Mouse (Mus musculus): ENCODE data around the gene Psmd7.
"Not testable (repeated sequence)": the region's sequence is repeated elsewhere in the genome, so short reads cannot be mapped to it uniquely, and the experiment has no call there.

The Psmd7 gene

GRCm38 (mm10) chr8:107587995-107588780, at the start of gene Psmd7:
Psmd7 (minus strand) TSS chr8:107588464.
- peak; percentile 92 to 94 for DNase-seq (ENCODE audit: low spot score in 2 of 2)

- no peak for DNase-seq (ENCODE audit: low spot score in 2 of 2)
Observed at GRCm38 (mm10) chr8:107633734-107634133, 45.5 kb upstream of the Psmd7 start.

DNA sequence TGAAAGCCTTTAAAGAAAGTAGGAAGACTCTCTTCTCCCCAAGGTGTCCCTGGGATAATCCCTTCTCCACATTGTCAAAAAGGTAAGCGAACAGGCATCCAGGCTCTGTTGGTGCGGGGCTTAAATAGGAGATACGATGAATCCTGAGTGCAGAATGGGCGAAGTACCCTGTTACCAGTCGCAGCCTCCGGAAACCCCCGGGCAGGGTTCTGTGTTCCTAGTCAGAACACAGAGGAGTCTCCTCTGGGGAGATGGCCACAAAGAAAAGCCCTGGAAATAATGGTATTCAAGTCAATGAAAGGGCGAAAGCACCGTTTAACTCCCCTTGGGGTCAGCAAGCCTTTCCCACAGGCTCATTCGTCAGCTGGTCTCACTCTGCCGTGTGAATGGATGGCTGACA, 41.4 kb upstream of the Psmd7 start:
- DNase-seq (ENCODE audit: low spot score in 2 of 2) = no peak

DNA sequence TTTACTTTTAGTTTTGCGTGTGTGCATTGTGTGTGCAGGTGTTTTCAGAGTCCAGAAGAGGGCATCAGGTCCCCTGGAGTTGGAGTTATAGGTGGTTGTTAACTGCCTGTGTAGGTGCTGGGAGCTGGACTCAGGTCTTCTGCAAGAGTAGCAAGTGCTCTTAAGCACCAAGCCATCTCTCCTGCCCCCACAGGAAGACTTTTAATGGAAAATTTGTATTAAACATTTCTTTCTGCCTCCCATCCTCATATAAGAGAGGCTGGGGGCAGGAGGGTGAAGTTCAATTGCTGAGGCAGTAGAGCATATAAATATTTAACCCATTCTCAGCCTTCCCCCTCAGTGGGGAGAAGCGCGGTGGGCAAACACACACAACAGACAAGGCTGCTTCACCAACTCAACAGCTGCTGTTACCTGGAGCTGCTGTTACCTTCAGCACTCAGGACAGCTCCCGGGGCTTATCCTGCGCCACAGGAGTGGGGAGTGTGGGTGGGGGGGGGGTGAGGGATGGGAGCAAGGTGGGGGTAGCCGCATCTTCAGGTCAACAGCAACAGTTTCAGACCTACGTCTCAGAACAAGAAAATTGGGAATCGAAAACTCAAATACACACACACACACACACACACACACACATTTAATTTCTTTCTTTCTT, 40.4 kb upstream of the Psmd7 start:
- DNase-seq (ENCODE audit: low spot score in 2 of 2) = no peak

GRCm38 (mm10) chr8:107627881-107628280, 39.6 kb upstream of the Psmd7 start:
- no peak for DNase-seq (ENCODE audit: low spot score in 2 of 2)

GRCm38 (mm10) chr8:107624301-107624700, 36.0 kb upstream of the Psmd7 start:
- not testable (repeated sequence) for DNase-seq (ENCODE audit: low spot score in 2 of 2)

GRCm38 (mm10) chr8:107621930-107622623, 33.8 kb upstream of the Psmd7 start:
- DNase-seq (ENCODE audit: low spot score in 2 of 2) = no peak

- no peak for DNase-seq (ENCODE audit: low spot score in 2 of 2)
Observed at GRCm38 (mm10) chr8:107621136-107621535, 32.9 kb upstream of the Psmd7 start.

DNA sequence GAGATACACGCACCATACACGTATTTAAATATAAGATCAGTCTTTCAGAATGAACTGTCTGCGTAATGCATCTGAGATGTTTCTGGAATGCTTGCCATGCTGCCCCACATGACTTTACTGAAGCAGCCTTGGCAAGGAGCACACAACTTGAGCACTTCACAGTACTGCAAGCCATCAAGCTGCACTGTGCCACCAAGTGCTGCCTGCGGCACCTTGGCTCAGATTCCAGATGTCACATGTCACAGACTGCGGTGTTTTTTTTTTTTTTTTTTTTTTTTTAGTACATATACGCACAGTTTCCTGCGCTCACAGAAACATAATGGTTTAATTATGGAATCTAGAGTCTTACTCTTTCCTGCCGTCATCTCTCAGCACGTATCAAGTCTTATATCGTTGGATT, 30.2 kb upstream of the Psmd7 start:
- DNase-seq (ENCODE audit: low spot score in 2 of 2) = no peak

DNA sequence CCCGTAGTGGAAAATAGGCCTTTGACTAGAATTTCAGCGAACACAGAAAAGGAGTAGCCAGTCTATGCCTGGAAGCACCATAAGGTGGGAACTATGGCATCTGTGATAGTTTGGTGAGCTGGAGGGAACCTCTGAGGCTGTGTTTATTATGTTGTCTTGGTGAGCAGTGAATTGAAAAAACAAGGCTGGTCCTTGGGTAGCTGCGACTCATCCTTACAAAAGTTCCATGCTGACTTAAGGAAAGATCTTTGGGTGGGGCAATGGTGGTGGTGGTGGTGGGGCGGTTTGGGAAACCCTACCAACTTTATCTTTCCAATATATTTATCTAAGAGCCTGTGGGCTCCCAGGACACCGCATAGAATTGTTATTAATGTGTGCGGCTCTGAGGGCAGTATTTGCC, 25.1 kb upstream of the Psmd7 start:
- no peak for DNase-seq (ENCODE audit: low spot score in 2 of 2)

DNA sequence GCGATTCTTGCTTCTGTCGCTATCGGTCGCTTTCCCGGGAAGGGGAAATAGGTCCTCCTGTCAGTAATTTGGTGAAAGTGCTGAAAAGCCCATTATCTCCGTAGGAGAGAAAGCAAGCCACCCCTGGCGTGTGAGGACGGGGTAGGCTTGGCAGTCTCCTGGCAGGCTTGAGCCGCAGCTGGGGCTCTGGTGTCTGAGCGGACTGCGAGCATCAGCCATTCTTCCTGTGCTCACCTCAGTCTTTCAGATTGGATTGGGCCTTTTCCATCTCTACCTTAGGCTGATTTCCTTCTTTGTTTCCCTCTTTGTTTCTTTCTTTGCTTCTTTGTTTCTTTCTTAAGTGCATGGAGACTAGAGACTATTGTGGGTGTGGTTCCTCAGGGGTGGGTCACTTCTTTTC, 22.6 kb upstream of the Psmd7 start:
- DNase-seq (ENCODE audit: low spot score in 2 of 2) = no peak

- DNase-seq (ENCODE audit: low spot score in 2 of 2) = no peak
Observed at GRCm38 (mm10) chr8:107608751-107609150, 20.5 kb upstream of the Psmd7 start.

DNA sequence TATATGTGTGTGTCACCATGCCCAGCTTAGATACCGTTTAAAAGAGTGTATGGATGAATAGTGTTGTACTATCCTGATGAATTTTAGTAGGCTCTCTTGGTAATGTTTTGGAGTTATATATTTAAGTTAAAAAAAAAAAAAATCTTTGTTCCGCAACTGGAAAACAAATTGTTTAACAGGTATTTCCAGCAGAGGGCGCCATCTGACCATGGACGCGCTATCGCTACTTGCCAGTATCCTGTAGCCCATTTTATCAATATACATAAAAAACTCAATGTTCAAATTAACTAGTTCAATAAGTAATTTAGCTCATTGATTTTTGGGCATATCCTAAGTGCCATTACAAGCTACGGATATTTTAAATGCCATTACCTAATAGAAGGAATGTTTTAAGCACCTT, 14.8 kb upstream of the Psmd7 start:
- peak; percentile 41 to 51 for DNase-seq (ENCODE audit: low spot score in 2 of 2)

GRCm38 (mm10) chr8:107599691-107600090, 11.4 kb upstream of the Psmd7 start:
- no peak for DNase-seq (ENCODE audit: low spot score in 2 of 2)

- DNase-seq (ENCODE audit: low spot score in 2 of 2) = no peak
Observed at GRCm38 (mm10) chr8:107597731-107598130, 9.5 kb upstream of the Psmd7 start.

- DNase-seq (ENCODE audit: low spot score in 2 of 2) = no peak
Observed at GRCm38 (mm10) chr8:107594817-107595216, 6.6 kb upstream of the Psmd7 start.

- DNase-seq (ENCODE audit: low spot score in 2 of 2) = no peak
Observed at GRCm38 (mm10) chr8:107593967-107594729, 5.9 kb upstream of the Psmd7 start.

- DNase-seq (ENCODE audit: low spot score in 2 of 2) = peak; percentile 25 to 26
Observed at GRCm38 (mm10) chr8:107587429-107587994, 752 bp downstream of the Psmd7 start.

DNA sequence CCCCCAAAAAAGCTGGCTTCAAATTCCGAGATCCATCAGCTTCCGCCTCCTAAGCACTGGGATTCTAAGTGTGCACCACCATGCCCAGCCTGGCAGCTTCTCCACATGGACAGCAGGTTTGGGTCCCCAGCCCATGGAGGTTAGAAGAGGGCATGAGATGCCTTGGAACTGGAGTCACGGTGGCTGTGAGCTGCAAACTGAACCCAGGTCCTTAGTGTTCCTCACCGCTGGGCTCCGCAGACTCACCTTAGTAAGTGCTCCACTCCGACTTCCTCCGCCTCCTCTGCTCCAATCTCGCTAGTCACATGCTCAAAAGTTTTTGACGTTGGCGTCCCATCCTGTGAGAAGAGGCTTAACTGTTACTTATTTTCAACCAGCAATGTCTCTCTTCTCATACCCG, 6.1 kb downstream of the Psmd7 start:
- DNase-seq (ENCODE audit: low spot score in 2 of 2) = no peak

GRCm38 (mm10) chr8:107581536-107581935, 6.7 kb downstream of the Psmd7 start:
- DNase-seq (ENCODE audit: low spot score in 2 of 2) = no peak

DNA sequence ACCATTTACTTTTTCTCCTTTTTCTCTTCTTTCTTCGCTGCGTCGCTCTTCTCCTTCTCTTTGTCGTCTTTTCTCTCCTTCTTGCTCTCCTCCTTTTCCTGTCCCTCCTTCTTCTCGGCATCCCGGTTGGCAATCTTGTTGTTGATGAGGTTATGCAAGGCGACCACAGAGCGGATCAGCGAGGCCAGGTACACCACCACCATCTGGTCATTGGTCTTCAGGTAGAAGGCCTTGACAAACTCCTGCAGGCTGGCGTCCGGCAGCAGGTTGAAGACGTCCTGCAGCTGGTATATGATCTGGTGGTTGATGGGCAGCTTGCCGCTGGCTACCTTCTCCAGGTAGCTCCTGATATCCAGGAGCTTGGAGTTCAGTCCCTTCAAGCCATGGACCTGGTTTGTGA, 7.4 kb downstream of the Psmd7 start:
- DNase-seq (ENCODE audit: low spot score in 2 of 2) = no peak

DNA sequence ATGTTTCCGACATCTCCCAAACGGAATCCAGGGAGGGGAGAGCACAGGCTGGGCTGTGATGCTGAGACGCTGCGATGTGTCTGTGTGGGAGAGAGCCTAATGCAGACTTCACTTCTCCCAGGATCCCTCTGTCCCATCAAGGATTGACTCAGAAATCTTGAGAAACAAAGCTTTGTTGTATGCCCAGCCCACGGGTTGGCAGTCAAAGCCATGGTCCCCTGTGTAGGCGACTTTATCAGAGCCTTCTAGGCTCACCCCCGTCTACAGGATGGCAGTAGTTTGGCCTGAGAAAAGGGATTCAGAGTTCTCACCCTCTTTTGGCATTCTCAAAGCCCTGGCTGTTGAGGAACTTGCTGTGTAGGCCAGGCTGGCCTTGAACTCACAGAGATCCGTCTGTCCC, 9.7 kb downstream of the Psmd7 start:
- no peak for DNase-seq (ENCODE audit: low spot score in 2 of 2)
